27 mouse cellular contexts compared by ENCODE assay signal in the genomic region with DNA sequence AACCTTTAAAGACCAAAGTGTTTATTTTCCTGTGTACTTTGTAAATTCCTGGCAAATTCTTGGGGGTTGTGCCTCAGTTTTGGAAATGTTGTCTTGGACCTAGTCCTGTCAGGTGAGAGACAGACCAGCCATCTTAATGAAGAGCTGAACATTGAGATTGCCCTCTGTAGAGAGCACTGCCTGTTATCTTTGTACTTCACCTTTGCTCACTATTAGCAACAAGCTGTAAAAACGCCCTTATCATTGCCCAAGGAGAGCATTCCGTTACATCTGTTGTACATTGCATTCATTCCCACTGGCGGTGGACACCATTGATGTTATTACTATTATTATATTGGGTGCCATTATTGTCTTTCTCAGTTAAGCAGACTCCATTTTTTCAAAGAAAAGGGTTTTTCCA. TPM values are rescaled to one million over a fixed set of nuclear protein-coding genes. Genes with fewer than 3 reads are reported as not detected.
DNase-seq lines count a peak whose midpoint lies in the region; ATAC-seq and TF ChIP-seq lines count a peak whose summit lies in the region.
"Had no signal": no experiment of that assay in that cellular context is flagged by ENCODE, and none has a peak within 500 bp of the region (broad histone marks: within the 10 kb centered on the region; RNA-seq: fewer than 3 reads in every experiment).

No protein-coding gene starts in this region.

- intact Hi-C loops in heart, postnatal 25 days (cut with DNase I) = no loop called here

- WGBS in intestine, postnatal 0 days = 38% methylated on average over 3 of the region's 3 CpGs
- WGBS in liver, embryonic 14.5 days (ENCODE audit: insufficient replicate concordance) = 42% methylated on average over 3 of the region's 3 CpGs
- WGBS in cerebellum, adult 2 months = 91% methylated on average over 3 of the region's 3 CpGs

- no peak overlapping the region for H3K27ac ChIP-seq in MEL (ENCODE audit: control insufficient read depth, low read depth, low read length)
- no peak overlapping the region for H3K27ac ChIP-seq in intestine, postnatal 0 days (ENCODE audit: low read depth, low read length)
- H3K27ac ChIP-seq in liver, embryonic 14.5 days = no peak overlapping the region
- H3K27ac ChIP-seq in cerebellum, adult 2 months (ENCODE audit: insufficient read depth, low read length) = no peak overlapping the region
- H3K27ac ChIP-seq: embryonic facial prominence, embryonic 12.5 days; embryonic facial prominence, embryonic 15.5 days; gastrocnemius, adult 2 months; heart, embryonic 15.5 days; hindbrain, embryonic 12.5 days; hindbrain, embryonic 15.5 days had no signal

- peak; percentile 90 for ATAC-seq in G1E (ENCODE audit: extremely low read depth, insufficient number of reproducible peaks, low FRiP score, poor library complexity, severe bottlenecking)
- ATAC-seq in intestine, postnatal 0 days = peak; percentile 78
- ATAC-seq in liver, embryonic 14.5 days (ENCODE audit: insufficient read depth) = peak; percentile 57; the same call in 1 of the 2 replicates
- no peak for ATAC-seq in cerebellum, adult (ENCODE audit: insufficient number of reproducible peaks, low FRiP score, low TSS enrichment)
- ATAC-seq: CD4-positive, CD25-positive, alpha-beta regulatory T cell, adult 4 months; forebrain, embryonic 14.5 days; forebrain, postnatal 0 days; Patski had no signal

- no peak overlapping the region for H3K4me2 ChIP-seq in intestine, postnatal 0 days (replicated peaks; ENCODE audit: low read depth)
- no peak overlapping the region for H3K4me2 ChIP-seq in liver, embryonic 14.5 days (ENCODE audit: low read depth)
- H3K4me2 ChIP-seq: embryonic facial prominence, embryonic 12.5 days; embryonic facial prominence, embryonic 15.5 days; heart, embryonic 12.5 days; heart, embryonic 15.5 days; hindbrain, embryonic 12.5 days; hindbrain, embryonic 15.5 days had no signal

- DNase-seq in G1E (ENCODE audit: low spot score) (peak; percentile 25), MEL (ENCODE audit: low read depth, low spot score) (peak; percentile 6)
- peak in 2 of 3 experiments; percentile 12 to 20 for DNase-seq in liver, embryonic 14.5 days (ENCODE audit: low read depth in 3 of 3, low spot score in 3 of 3)
- DNase-seq in layer of hippocampus, adult 11-12 months (ENCODE audit: low spot score) = no peak
- no peak for DNase-seq in heart, postnatal 25 days (ENCODE audit: low spot score)
- DNase-seq in cerebellum, adult 2 months = no peak
- DNase-seq: adrenal gland, postnatal 10 days; adrenal gland, postnatal 36 days; cerebellum, adult 11-12 months; cerebellum, adult 9-10 months; cerebellum, postnatal 14 days; forebrain, postnatal 0 days; gastrocnemius, adult 2 months; gastrocnemius, postnatal 14 days; heart, adult 11 months; heart, postnatal 10 days had no signal

- no peaks in the 10 kb centered on the region for H3K9me3 ChIP-seq in G1E (replicated peaks)
- H3K9me3 ChIP-seq in MEL (replicated peaks; ENCODE audit: insufficient read depth, low read length) = no peaks in the 10 kb centered on the region
- no peaks in the 10 kb centered on the region for H3K9me3 ChIP-seq in intestine, postnatal 0 days (ENCODE audit: control insufficient read depth)
- no peaks in the 10 kb centered on the region for H3K9me3 ChIP-seq in liver, embryonic 14.5 days (ENCODE audit: control insufficient read depth, low read length)
- H3K9me3 ChIP-seq: embryonic facial prominence, embryonic 12.5 days; embryonic facial prominence, embryonic 15.5 days; heart, embryonic 15.5 days; hindbrain, embryonic 12.5 days; hindbrain, embryonic 15.5 days had no signal

- peaks cover 6% of the 10 kb centered on the region for H3K36me3 ChIP-seq in G1E (replicated peaks)
- H3K36me3 ChIP-seq in MEL (ENCODE audit: control insufficient read depth in 1 of 2, insufficient read depth in 2 of 2, low read length in 2 of 2) = no peaks in the 10 kb centered on the region
- no peaks in the 10 kb centered on the region for H3K36me3 ChIP-seq in intestine, postnatal 0 days (ENCODE audit: control insufficient read depth, insufficient read depth)
- no peaks in the 10 kb centered on the region for H3K36me3 ChIP-seq in liver, embryonic 14.5 days (replicated peaks; ENCODE audit: control insufficient read depth, insufficient read depth, low read depth)
- H3K36me3 ChIP-seq: embryonic facial prominence, embryonic 12.5 days; embryonic facial prominence, embryonic 15.5 days; heart, embryonic 12.5 days; heart, embryonic 15.5 days; hindbrain, embryonic 12.5 days; hindbrain, embryonic 15.5 days had no signal

- H3K27me3 ChIP-seq in G1E (ENCODE audit: insufficient read depth, low read length) (no peaks in the 10 kb centered on the region), MEL (ENCODE audit: control insufficient read depth in 1 of 2, insufficient read depth in 2 of 2, low read length in 2 of 2) (no peaks in the 10 kb centered on the region)
- H3K27me3 ChIP-seq in intestine, postnatal 0 days (replicated peaks; ENCODE audit: control insufficient read depth, insufficient read depth, low read length) = no peaks in the 10 kb centered on the region
- H3K27me3 ChIP-seq in liver, embryonic 14.5 days (ENCODE audit: control insufficient read depth, insufficient read depth, low read length) = no peaks in the 10 kb centered on the region
- no peaks in the 10 kb centered on the region; the same call in 1 of the 2 replicates for H3K27me3 ChIP-seq in cerebellum, adult 2 months (ENCODE audit: control insufficient read depth, insufficient read depth, low read length)
- H3K27me3 ChIP-seq: embryonic facial prominence, embryonic 12.5 days; embryonic facial prominence, embryonic 15.5 days; heart, embryonic 12.5 days; heart, embryonic 15.5 days; hindbrain, embryonic 12.5 days; hindbrain, embryonic 15.5 days; Patski had no signal

- no peak overlapping the region for H3K9ac ChIP-seq in MEL (ENCODE audit: control insufficient read depth, low read depth, low read length, poor library complexity, severe bottlenecking)
- H3K9ac ChIP-seq in intestine, postnatal 0 days (ENCODE audit: low read depth, low read length) = no peak overlapping the region
- no peak overlapping the region for H3K9ac ChIP-seq in liver, embryonic 14.5 days (replicated peaks)
- H3K9ac ChIP-seq: embryonic facial prominence, embryonic 12.5 days; embryonic facial prominence, embryonic 15.5 days; forebrain, postnatal 0 days; heart, embryonic 12.5 days; heart, embryonic 15.5 days; hindbrain, embryonic 12.5 days; hindbrain, embryonic 15.5 days had no signal

- TF ChIP-seq POLR2A in MEL (IDR thresholded peaks at IDR 0.05; ENCODE audit: control insufficient read depth in 1 of 2, insufficient read depth in 1 of 2, low read depth in 1 of 2, low read length in 2 of 2, poor library complexity in 1 of 2) = no peak
- TF ChIP-seq POLR2A in cerebellum, adult 2 months (IDR thresholded peaks at IDR 0.05; ENCODE audit: borderline replicate concordance, insufficient read depth, low read length) = no peak

- H3K4me3 ChIP-seq in G1E (ENCODE audit: low read depth, low read length) = no peak overlapping the region
- H3K4me3 ChIP-seq in MEL (ENCODE audit: control insufficient read depth in 1 of 2, insufficient read depth in 1 of 2, low read depth in 2 of 2, low read length in 2 of 2) = no peak overlapping the region
- H3K4me3 ChIP-seq in intestine, postnatal 0 days (ENCODE audit: low read depth, low read length) = no peak overlapping the region
- H3K4me3 ChIP-seq in liver, embryonic 14.5 days (ENCODE audit: insufficient read depth in 1 of 2, low read depth in 2 of 2, low read length in 2 of 2) = no peak overlapping the region
- H3K4me3 ChIP-seq in cerebellum, adult 2 months (replicated peaks; ENCODE audit: insufficient read depth, low read depth, low read length) = no peak overlapping the region
- H3K4me3 ChIP-seq: embryonic facial prominence, embryonic 12.5 days; embryonic facial prominence, embryonic 15.5 days; gastrocnemius, adult 2 months; heart, embryonic 12.5 days; heart, embryonic 15.5 days; hindbrain, embryonic 12.5 days; hindbrain, embryonic 15.5 days had no signal

- peak in 1 of 2 experiments; percentile 59; a peak in 2 of 4 replicates for TF ChIP-seq EP300 in MEL (IDR thresholded peaks at IDR 0.05; ENCODE audit: low read depth in 1 of 2, low read length in 2 of 2)
- no peak for TF ChIP-seq EP300 in liver, embryonic 14.5 days (IDR thresholded peaks at IDR 0.05; ENCODE audit: low read depth)

- TF ChIP-seq RAD21 in MEL (IDR thresholded peaks at IDR 0.05; ENCODE audit: low read depth, low read length) = no peak

- H3K79me2 ChIP-seq in MEL (ENCODE audit: control insufficient read depth, insufficient read depth, low read length, poor library complexity) = no peaks in the 10 kb centered on the region

- no peak for TF ChIP-seq CTCF in G1E (IDR thresholded peaks at IDR 0.05; ENCODE audit: low read depth, low read length)
- TF ChIP-seq CTCF in MEL (IDR thresholded peaks at IDR 0.05 in 2 of 3, conservative IDR thresholded peaks at IDR 0.05 in 1 of 3; ENCODE audit: control insufficient read depth in 1 of 3, insufficient read depth in 1 of 3, low read depth in 2 of 3, low read length in 3 of 3, poor library complexity in 1 of 3, severe bottlenecking in 1 of 3) = no peak
- TF ChIP-seq CTCF in intestine, postnatal 0 days (IDR thresholded peaks at IDR 0.05; ENCODE audit: low read depth) = no peak
- TF ChIP-seq CTCF in liver, embryonic 14.5 days (IDR thresholded peaks at IDR 0.05; ENCODE audit: low read depth) = no peak
- no peak for TF ChIP-seq CTCF in cerebellum, adult 2 months (IDR thresholded peaks at IDR 0.05; ENCODE audit: borderline replicate concordance, insufficient read depth, low read depth, low read length)

- H3K4me1 ChIP-seq in G1E (ENCODE audit: insufficient read depth, low read depth, low read length) (peaks cover 61% of the 10 kb centered on the region), MEL (ENCODE audit: control insufficient read depth in 1 of 2, insufficient read depth in 2 of 2, low read length in 2 of 2) (no peaks in the 10 kb centered on the region)
- peaks cover 25% of the 10 kb centered on the region for H3K4me1 ChIP-seq in intestine, postnatal 0 days (replicated peaks; ENCODE audit: control insufficient read depth, insufficient read depth, low read length)
- H3K4me1 ChIP-seq in liver, embryonic 14.5 days (replicated peaks; ENCODE audit: control insufficient read depth in 2 of 2, insufficient read depth in 2 of 2, low read length in 1 of 2) = peaks cover 0 to 2% of the 10 kb centered on the region in 2 experiments; a peak in 1 of 4 replicates
- H3K4me1 ChIP-seq in cerebellum, adult 2 months (ENCODE audit: control insufficient read depth, insufficient read depth, low read length) = no peaks in the 10 kb centered on the region
- H3K4me1 ChIP-seq: embryonic facial prominence, embryonic 12.5 days; embryonic facial prominence, embryonic 15.5 days; heart, embryonic 12.5 days; heart, embryonic 15.5 days; hindbrain, embryonic 12.5 days; hindbrain, embryonic 15.5 days had no signal

RNA-seq across cellular contexts. Expression of a gene that starts 40.2 kb away (rescaled TPM):
- total RNA-seq in G1E (2014; fragmentation: Nextera tagmentation) (17.8 and 26.7 TPM in 2 replicates), G1E (2017) (7.0 and 9.6 TPM in 2 replicates), MEL (2012; rRNA removed) (not detected in 2 replicates)
- polyA plus RNA-seq in G1E (2012) (4.4 and 6.3 TPM in 2 replicates), MEL (2012; ENCODE audit: insufficient read depth in 1 of 2, insufficient read length in 2 of 2, low read depth in 1 of 2, low replicate concordance in 2 of 2, missing spikeins in 1 of 2) (not detected)
- 5.8 and 7.0 TPM in 2 replicates for polyA plus RNA-seq in intestine, postnatal 0 days (2015; fragmentation: Nextera tagmentation; extraction: Ambion mirVana)
- polyA plus RNA-seq in liver, embryonic 14.5 days (2012; rRNA removed) = 0.68 and 0.86 TPM in 2 replicates
- 2.4 and 2.5 TPM in 2 replicates for polyA plus RNA-seq in liver, embryonic 14.5 days (2014; fragmentation: Nextera tagmentation; extraction: Ambion mirVana)
- total RNA-seq in heart, postnatal 25 days (2021) = 10 to 100 TPM; 23.8 to 26.3 TPM
- polyA plus RNA-seq in cerebellum, adult 2 months (2012; rRNA removed) = 5.1 and 5.4 TPM in 2 replicates

Comparison
In these comparisons a context has a peak if more than half of its experiments do, and no peak if none do; other contexts are left out.
1. DNase-seq: peak in G1E (single experiment), MEL (single experiment) and liver, embryonic 14.5 days (2 of 3); none in layer of hippocampus, adult 11-12 months (single experiment), heart, postnatal 25 days (single experiment) and cerebellum, adult 2 months (0 of 2).